Mouse (Mus musculus) thymus, adult 2 months (tissue): ENCODE data around the gene Olfr1424. TPM values are rescaled to one million over a fixed set of nuclear protein-coding genes. Genes with fewer than 3 reads are reported as not detected.

Source experiments
- DNase-seq: peaks from one replicate; pipeline ENCODE4 v3.0.0; 2021
- H3K27ac ChIP-seq: fragments of 200-500 bp; 2 replicates; pipeline ENCODE4 v1.5.1; 2012; ENCODE audit warnings: low read length, control low read depth; ENCODE audit not compliant: control insufficient read depth, insufficient read depth
- H3K27me3 ChIP-seq: fragments of 200-500 bp; 2 replicates; pipeline ENCODE4 v1.6.1; 2012; ENCODE audit warnings: mild to moderate bottlenecking, low read length, moderate library complexity, mixed read lengths; ENCODE audit not compliant: control insufficient read depth, insufficient read depth
- H3K36me3 ChIP-seq: fragments of 200-500 bp; 2 replicates; pipeline ENCODE4 v1.6.1; 2012; ENCODE audit warnings: mild to moderate bottlenecking, low read length, moderate library complexity; ENCODE audit not compliant: control insufficient read depth, insufficient read depth
- H3K4me1 ChIP-seq: fragments of 200-500 bp; replicated peaks from 2 replicates; pipeline ENCODE4 v1.6.1; 2012; ENCODE audit warnings: low read length; ENCODE audit not compliant: control insufficient read depth, insufficient read depth
- H3K4me3 ChIP-seq: fragments of 200-500 bp; 2 replicates; pipeline ENCODE4 v1.5.1; 2012; ENCODE audit warnings: mild to moderate bottlenecking, low read length, control low read depth, moderate library complexity; ENCODE audit not compliant: control insufficient read depth, insufficient read depth
- CTCF ChIP-seq: fragments of 200-500 bp; IDR thresholded peaks from 2 replicates; pipeline ENCODE4 v1.5.1; 2012; ENCODE audit warnings: mild to moderate bottlenecking, control low read depth, low read length, moderate library complexity, borderline replicate concordance; ENCODE audit not compliant: control insufficient read depth, poor library complexity, insufficient read depth; ENCODE audit errors: extremely low read depth
- POLR2A ChIP-seq: fragments of 200-500 bp; IDR thresholded peaks from 2 replicates; pipeline ENCODE4 v1.6.1; 2012; ENCODE audit warnings: mild to moderate bottlenecking, low read length, control low read depth, moderate library complexity; ENCODE audit not compliant: control insufficient read depth, poor library complexity, insufficient read depth; ENCODE audit errors: extremely low read depth
- WGBS: fragments of 180-500 bp; shearing (Covaris S2); methylation state at CpG from one replicate; pipeline ENCODE4 v1.1.7; 2018; 5-methylcytosine and 5-hydroxymethylcytosine counted together
- polyA plus RNA-seq: library from polyadenylated mRNA; depleted of rRNA; stranded (reverse); fragments of >200 nt; gene quantifications from 2 replicates; pipeline ENCODE4 v1.2.3, GENCODE M21; 2012

The Olfr1424 gene
- polyA plus RNA-seq, 1 experiment, result not detected

DNA sequence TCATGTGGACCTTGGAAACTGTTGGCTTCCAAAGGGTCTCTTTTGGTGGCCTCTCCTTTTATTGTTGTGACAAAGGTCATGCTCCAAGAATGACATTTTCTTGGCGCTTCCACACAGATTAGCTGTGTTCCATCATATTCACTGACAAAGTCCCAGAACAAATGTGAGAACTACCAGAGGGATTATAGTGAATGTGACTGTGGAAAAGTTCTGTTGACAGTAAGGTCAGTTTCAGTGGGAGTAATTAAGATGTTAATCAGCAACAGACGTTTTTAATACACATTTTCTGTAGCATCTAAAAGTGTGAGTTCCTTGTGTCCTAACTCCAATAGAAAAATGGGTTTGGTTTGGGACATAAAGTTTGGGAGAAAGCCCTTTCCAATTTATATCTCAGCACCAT is 21.3 kb downstream of the Olfr1424 start, which contains the start of gene Olfr1423:
Olfr1423 (minus strand) TSS at position 101 of the 400 bp plus-strand sequence.
- TF ChIP-seq CTCF, result no peak
- TF ChIP-seq POLR2A, result no peak
- DNase-seq, result no peak
- Histone ChIP-seq H3K4me3 (no peak within 1 kb of the TSS), H3K27me3 (no peaks in the 10 kb centered on the region), H3K27ac (no peak within 1 kb of the TSS), H3K36me3 (no peaks in the 10 kb centered on the region), H3K4me1 (no peaks in the 10 kb centered on the region)
- WGBS, result 78% methylated on average over 2 of the region's 2 CpGs

DNA sequence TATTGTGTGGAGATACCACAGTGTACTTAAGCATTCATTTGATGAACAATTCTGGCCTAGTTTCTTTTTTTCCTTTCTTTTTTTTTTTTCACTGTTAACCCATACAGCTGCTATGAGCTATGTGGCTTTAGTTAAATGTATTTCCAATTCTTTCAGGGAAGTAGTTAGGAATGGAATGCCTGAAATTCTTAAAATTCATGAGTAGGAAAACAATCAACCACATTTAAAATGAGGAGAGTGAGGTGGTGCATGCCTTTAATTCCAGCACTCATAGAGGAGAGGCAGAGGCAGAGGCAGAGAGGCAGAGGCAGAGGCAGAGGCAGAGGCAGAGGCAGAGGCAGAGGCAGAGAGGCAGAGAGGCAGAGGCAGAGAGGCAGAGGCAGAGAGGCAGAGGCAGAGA is 24.8 kb downstream of the Olfr1424 start:
- Histone ChIP-seq H3K4me1 (no peaks in the 10 kb centered on the region), H3K27ac (no peak overlapping the region), H3K36me3 (no peaks in the 10 kb centered on the region), H3K4me3 (no peak overlapping the region), H3K27me3 (no peaks in the 10 kb centered on the region)
- DNase-seq, result no peak
- TF ChIP-seq POLR2A, result no peak
- no peak for TF ChIP-seq CTCF

DNA sequence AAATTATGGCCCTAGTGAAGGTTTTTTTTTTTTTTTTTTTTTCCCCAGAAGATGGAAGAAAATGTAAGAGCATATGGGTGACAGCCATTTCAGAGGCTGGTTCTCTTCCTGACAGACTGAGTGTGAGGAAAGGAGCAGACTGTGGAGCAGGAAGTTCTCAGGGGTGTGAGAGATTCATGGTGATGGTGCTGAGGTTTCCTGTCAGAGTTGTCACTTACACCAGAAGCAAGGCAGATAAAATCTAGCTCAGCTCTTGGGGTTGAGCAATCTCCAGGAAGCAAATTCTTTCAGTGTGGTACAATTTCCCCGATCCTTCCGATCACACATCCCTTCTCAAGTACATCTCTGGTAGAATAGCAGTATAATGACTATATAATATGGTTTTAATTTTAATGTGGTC is 35.9 kb downstream of the Olfr1424 start:
- TF ChIP-seq CTCF, result no peak
- Histone ChIP-seq H3K27ac (no peak overlapping the region), H3K27me3 (no peaks in the 10 kb centered on the region), H3K4me3 (no peak overlapping the region), H3K4me1 (no peaks in the 10 kb centered on the region), H3K36me3 (no peaks in the 10 kb centered on the region)
- peak; percentile 4 for DNase-seq
- 5% methylated on average over 2 of the region's 2 CpGs for WGBS

DNA sequence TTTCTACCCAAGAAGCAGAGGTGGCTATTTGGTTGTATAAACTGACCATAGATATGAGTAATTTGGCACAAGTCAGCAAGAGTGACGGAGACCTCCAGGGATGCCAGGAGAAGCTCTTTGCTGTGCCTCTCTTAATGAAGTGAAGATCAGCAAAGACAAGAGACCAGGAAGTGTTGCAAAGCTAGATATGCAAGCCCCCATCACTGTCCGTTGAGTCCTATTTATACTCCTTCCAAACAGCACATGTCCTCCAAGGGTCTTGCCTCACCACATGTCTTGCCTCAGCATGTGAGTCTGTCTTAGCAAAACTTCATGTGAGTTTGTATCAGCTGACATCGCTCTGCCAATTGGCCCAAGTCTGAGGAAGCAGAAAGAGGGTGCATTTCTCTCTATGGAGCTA is 37.1 kb downstream of the Olfr1424 start:
- Histone ChIP-seq H3K4me3 (no peak overlapping the region), H3K36me3 (no peaks in the 10 kb centered on the region), H3K4me1 (no peaks in the 10 kb centered on the region), H3K27ac (no peak overlapping the region), H3K27me3 (no peaks in the 10 kb centered on the region)
- WGBS, result 93% methylated on average over 3 of the region's 3 CpGs
- DNase-seq, result no peak
- no peak for TF ChIP-seq CTCF
- TF ChIP-seq POLR2A, result no peak

DNA sequence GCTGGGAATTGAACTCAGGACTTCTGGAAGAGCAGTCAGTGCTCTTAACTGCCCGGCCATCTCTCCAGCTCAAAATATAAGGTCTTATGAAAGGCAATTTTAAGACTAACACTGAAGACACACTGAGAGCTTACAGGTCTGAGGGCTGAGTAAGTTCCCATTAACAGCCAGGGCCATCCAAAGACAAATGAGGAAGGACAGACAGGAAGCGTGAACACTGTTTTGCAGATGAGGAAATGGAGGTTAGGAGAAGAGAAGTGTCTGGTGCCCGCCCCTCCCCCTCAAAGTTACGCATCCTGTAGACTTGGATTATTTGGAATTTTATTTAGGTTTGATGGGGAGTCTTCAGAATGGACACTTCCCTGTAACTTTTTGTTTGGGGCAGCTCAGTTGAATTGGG is 38.3 kb downstream of the Olfr1424 start:
- Histone ChIP-seq H3K36me3 (no peaks in the 10 kb centered on the region), H3K4me3 (no peak overlapping the region), H3K27me3 (no peaks in the 10 kb centered on the region), H3K27ac (no peak overlapping the region), H3K4me1 (no peaks in the 10 kb centered on the region)
- DNase-seq, result no peak
- no peak for TF ChIP-seq POLR2A
- no peak for TF ChIP-seq CTCF
- 68% methylated on average over 4 of the region's 4 CpGs for WGBS

DNA sequence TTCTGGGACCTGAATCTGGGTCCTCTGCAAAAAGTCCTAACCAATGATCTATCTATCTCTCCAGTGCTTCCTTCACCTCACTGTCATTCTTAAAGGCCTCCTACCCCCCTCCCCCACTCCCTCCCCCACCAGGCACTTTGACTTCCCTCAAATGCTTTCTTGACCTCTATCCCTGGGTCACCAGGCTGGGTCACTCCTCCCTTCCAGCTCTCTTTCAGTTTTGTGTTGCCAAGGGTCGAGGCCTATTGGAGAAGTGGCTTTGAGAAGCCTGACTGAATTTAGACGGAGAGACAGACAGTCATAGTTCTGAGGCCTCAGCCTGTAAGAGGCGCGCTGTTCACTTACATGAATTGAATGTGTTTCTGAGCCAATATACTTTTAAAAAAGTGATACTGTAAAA is 46.3 kb downstream of the Olfr1424 start:
- Histone ChIP-seq H3K27ac (no peak overlapping the region), H3K4me3 (no peak overlapping the region), H3K27me3 (no peaks in the 10 kb centered on the region), H3K4me1 (no peaks in the 10 kb centered on the region), H3K36me3 (no peaks in the 10 kb centered on the region)
- TF ChIP-seq POLR2A, result no peak
- TF ChIP-seq CTCF, result no peak
- DNase-seq, result no peak
- WGBS, result 98% methylated on average over 4 of the region's 4 CpGs

DNA sequence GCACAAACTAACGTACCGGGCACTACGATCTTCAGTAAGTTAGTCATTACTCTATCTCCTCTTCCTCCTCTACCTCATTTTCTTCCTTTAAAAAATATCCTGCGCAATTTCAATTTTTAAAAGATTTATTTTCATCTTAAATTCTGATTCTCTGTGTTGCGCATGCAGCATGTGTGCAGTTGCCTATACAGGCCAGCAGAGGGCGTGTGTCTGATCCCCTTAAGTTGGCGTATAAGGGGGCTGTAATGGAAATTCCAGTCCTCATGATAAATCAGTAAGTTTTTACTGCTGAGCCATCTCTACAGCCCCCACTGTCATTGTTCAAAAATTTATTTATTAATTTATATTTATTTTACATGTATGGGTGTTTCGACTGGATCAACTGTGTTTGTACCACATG is 46.8 kb downstream of the Olfr1424 start:
- Histone ChIP-seq H3K36me3 (no peaks in the 10 kb centered on the region), H3K27me3 (no peaks in the 10 kb centered on the region), H3K4me1 (no peaks in the 10 kb centered on the region), H3K27ac (no peak overlapping the region), H3K4me3 (no peak overlapping the region)
- TF ChIP-seq POLR2A (no peak), CTCF (no peak)
- no peak for DNase-seq
- WGBS, result 87% methylated on average over 8 of the region's 8 CpGs
